ENCODE assay signal across 8 mouse cellular contexts in genomic region chr3:122246406-122246805, GRCm38 (mm10). TPM values are rescaled to one million over a fixed set of nuclear protein-coding genes. Genes with fewer than 3 reads are reported as not detected.
DNase-seq lines count a peak whose midpoint lies in the region; ATAC-seq and TF ChIP-seq lines count a peak whose summit lies in the region.

No protein-coding gene starts in this region.

- no peaks in the 10 kb centered on the region for H3K9me3 ChIP-seq in heart, embryonic 13.5 days
- no peaks in the 10 kb centered on the region for H3K9me3 ChIP-seq in MEL (replicated peaks; ENCODE audit: insufficient read depth, low read length)
- no peaks in the 10 kb centered on the region for H3K9me3 ChIP-seq in hindbrain, embryonic 10.5 days

- TF ChIP-seq EP300 in MEL (IDR thresholded peaks at IDR 0.05; ENCODE audit: low read depth in 1 of 2, low read length in 2 of 2): no peak

- peak overlapping the region; percentile 96 for H3K9ac ChIP-seq in heart, embryonic 13.5 days
- H3K9ac ChIP-seq in MEL (ENCODE audit: control insufficient read depth, low read depth, low read length, poor library complexity, severe bottlenecking): peak overlapping the region; percentile 89

- no peaks in the 10 kb centered on the region for H3K27me3 ChIP-seq in heart, embryonic 13.5 days (replicated peaks)
- H3K27me3 ChIP-seq in MEL (ENCODE audit: control insufficient read depth in 1 of 2, insufficient read depth in 2 of 2, low read length in 2 of 2): no peaks in the 10 kb centered on the region
- H3K27me3 ChIP-seq in hindbrain, embryonic 10.5 days (ENCODE audit: insufficient read depth, poor library complexity, severe bottlenecking): no peaks in the 10 kb centered on the region

- intact Hi-C loops in heart, postnatal 36 days (cut with DNase I): loop anchor here (2.0 to 10.0 kb wide), 4 partner anchors 26 to 429 kb away; partner anchors contain the start of genes Abcd3 and Arhgap29

- H3K4me3 ChIP-seq in heart, embryonic 13.5 days: peak overlapping the region; percentile 96
- H3K4me3 ChIP-seq in MEL (ENCODE audit: control insufficient read depth in 1 of 2, insufficient read depth in 1 of 2, low read depth in 2 of 2, low read length in 2 of 2): peak overlapping the region; percentile 79 to 99
- peak overlapping the region; percentile 93 for H3K4me3 ChIP-seq in hindbrain, embryonic 10.5 days
- peak overlapping the region; percentile 43 for H3K4me3 ChIP-seq in macrophage (ENCODE audit: inconsistent target)

- H3K79me2 ChIP-seq in MEL (ENCODE audit: control insufficient read depth, insufficient read depth, low read length, poor library complexity) (peaks cover 53% of the 10 kb centered on the region), macrophage (ENCODE audit: inconsistent target) (peaks cover 52% of the 10 kb centered on the region)

- no peak for TF ChIP-seq CTCF in MEL (IDR thresholded peaks at IDR 0.05 in 2 of 3, conservative IDR thresholded peaks at IDR 0.05 in 1 of 3; ENCODE audit: control insufficient read depth in 1 of 3, insufficient read depth in 1 of 3, low read depth in 2 of 3, low read length in 3 of 3, poor library complexity in 1 of 3, severe bottlenecking in 1 of 3)

- DNase-seq in heart, postnatal 36 days: no peak
- peak; percentile 52 for DNase-seq in MEL (ENCODE audit: low read depth, low spot score)
- peak; percentile 13 for DNase-seq in hindbrain, embryonic 10.5 days (ENCODE audit: low spot score)
- DNase-seq in adrenal gland, postnatal 14 days: no peak
- no peak for DNase-seq in right cerebral cortex, adult 2 months (ENCODE audit: low spot score in 2 of 2)
- no peak for DNase-seq in layer of hippocampus, adult 9-11 months

- H3K4me1 ChIP-seq in heart, embryonic 13.5 days: peaks cover 31% of the 10 kb centered on the region
- peaks cover 12 to 27% of the 10 kb centered on the region in 2 experiments for H3K4me1 ChIP-seq in MEL (ENCODE audit: control insufficient read depth in 1 of 2, insufficient read depth in 2 of 2, low read length in 2 of 2)
- peaks cover 37% of the 10 kb centered on the region for H3K4me1 ChIP-seq in hindbrain, embryonic 10.5 days (replicated peaks)

- no peak for ATAC-seq in heart, embryonic 13.5 days (ENCODE audit: extremely low read depth, insufficient number of reproducible peaks, low FRiP score, low TSS enrichment)

- no peak for TF ChIP-seq POLR2A in MEL (IDR thresholded peaks at IDR 0.05; ENCODE audit: control insufficient read depth in 1 of 2, insufficient read depth in 1 of 2, low read depth in 1 of 2, low read length in 2 of 2, poor library complexity in 1 of 2)

- TF ChIP-seq RAD21 in MEL (IDR thresholded peaks at IDR 0.05; ENCODE audit: low read depth, low read length): no peak

- WGBS in heart, embryonic 13.5 days: 27% methylated on average over 6 of the region's 6 CpGs
- WGBS in hindbrain, embryonic 10.5 days: 30% methylated on average over 6 of the region's 6 CpGs
- 28% methylated on average over 6 of the region's 6 CpGs for WGBS in macrophage (ENCODE audit: missing documents)

- H3K4me2 ChIP-seq in heart, embryonic 13.5 days: peak overlapping the region; percentile 79

- H3K36me3 ChIP-seq in heart, embryonic 13.5 days: peaks cover 5% of the 10 kb centered on the region; the same call in 1 of the 2 replicates
- H3K36me3 ChIP-seq in MEL (ENCODE audit: control insufficient read depth in 1 of 2, insufficient read depth in 2 of 2, low read length in 2 of 2) (peaks cover 6 to 42% of the 10 kb centered on the region in 2 experiments), macrophage (ENCODE audit: inconsistent target) (no peaks in the 10 kb centered on the region)
- H3K36me3 ChIP-seq in hindbrain, embryonic 10.5 days: no peaks in the 10 kb centered on the region

- H3K27ac ChIP-seq in heart, embryonic 13.5 days (replicated peaks): peak overlapping the region; percentile 95
- peak overlapping the region; percentile 70 for H3K27ac ChIP-seq in MEL (ENCODE audit: control insufficient read depth, low read depth, low read length)
- peak overlapping the region; percentile 94 for H3K27ac ChIP-seq in hindbrain, embryonic 10.5 days
- H3K27ac ChIP-seq in macrophage: no peak overlapping the region

TF ChIP-seq in MEL, 35 proteins besides CTCF, POLR2A, EP300 and RAD21:
- TF ChIP-seq NELFE (IDR thresholded peaks at IDR 0.05; ENCODE audit: low read depth, low read length): no peak
- no peak for TF ChIP-seq MAZ (IDR thresholded peaks at IDR 0.05; ENCODE audit: low read depth, low read length)
- no peak for TF ChIP-seq CHD1 (IDR thresholded peaks at IDR 0.05; ENCODE audit: low read depth, low read length)
- no peak for TF ChIP-seq MYB (IDR thresholded peaks at IDR 0.05; ENCODE audit: low read depth, low read length)

RNA-seq across cellular contexts. Expression of gene Gclm, which starts 1.0 kb away (rescaled TPM):
- polyA plus RNA-seq in heart, embryonic 13.5 days (2015; fragmentation: Nextera tagmentation; extraction: Ambion mirVana): 80.1 and 90.0 TPM in 2 replicates
- total RNA-seq in heart, postnatal 36 days (2021): 10 to 100 TPM; 56.9 to 74.7 TPM
- total RNA-seq in MEL (2012; rRNA removed): 121 and 123 TPM in 2 replicates
- polyA plus RNA-seq in MEL (2012; ENCODE audit: insufficient read depth in 1 of 2, insufficient read length in 2 of 2, low read depth in 1 of 2, low replicate concordance in 2 of 2, missing spikeins in 1 of 2): 100 to 1,000 TPM; 174 to 334 TPM
- 44.3 and 51.2 TPM in 2 replicates for polyA plus RNA-seq in hindbrain, embryonic 10.5 days (2016; fragmentation: Nextera tagmentation; extraction: Ambion mirVana)
- 10 to 100 TPM in 16 of 26 experiments, 1 to 10 TPM in 10; 2.8 to 24.8 (median 12.1) TPM for total RNA-seq in macrophage (2018; cell fraction: chromatin; rRNA removed)
- total RNA-seq in macrophage (2018; cell fraction: cytosol; rRNA removed): 10 to 100 TPM; 24.6 to 64.3 (median 39.6) TPM
- 10 to 100 TPM in 18 of 26 experiments, 1 to 10 TPM in 8; 6.8 to 34.7 (median 13.1) TPM for total RNA-seq in macrophage (2018; cell fraction: nucleus; rRNA removed)
- 50.5 to 96.3 TPM (median 94.0 TPM) in 3 replicates for polyA plus RNA-seq in macrophage (2018)
- 60.8 and 92.3 TPM in 2 replicates for total RNA-seq in adrenal gland, postnatal 14 days (2021)

RNA-seq across cellular contexts. Expression of gene Dnttip2, which starts 27.8 kb away (rescaled TPM):
- 44.5 and 45.0 TPM in 2 replicates for polyA plus RNA-seq in heart, embryonic 13.5 days (2015; fragmentation: Nextera tagmentation; extraction: Ambion mirVana)
- 10 to 100 TPM; 27.7 to 29.3 TPM for total RNA-seq in heart, postnatal 36 days (2021)
- 70.6 and 84.4 TPM in 2 replicates for total RNA-seq in MEL (2012; rRNA removed)
- polyA plus RNA-seq in MEL (2012; ENCODE audit: insufficient read depth in 1 of 2, insufficient read length in 2 of 2, low read depth in 1 of 2, low replicate concordance in 2 of 2, missing spikeins in 1 of 2) (10 to 100 TPM in 1 of 2 experiments, not detected in 1; 90.5 TPM), macrophage (2018) (38.3 to 104 TPM (median 55.9 TPM) in 3 replicates)
- polyA plus RNA-seq in hindbrain, embryonic 10.5 days (2016; fragmentation: Nextera tagmentation; extraction: Ambion mirVana): 65.0 and 83.1 TPM in 2 replicates
- total RNA-seq in macrophage (2018; cell fraction: chromatin; rRNA removed): 10 to 100 TPM; 16.9 to 53.6 (median 37.1) TPM
- 10 to 100 TPM; 36.9 to 55.2 (median 45.4) TPM for total RNA-seq in macrophage (2018; cell fraction: cytosol; rRNA removed)
- 10 to 100 TPM; 17.4 to 56.9 (median 32.3) TPM for total RNA-seq in macrophage (2018; cell fraction: nucleus; rRNA removed)
- total RNA-seq in adrenal gland, postnatal 14 days (2021): 42.9 and 44.7 TPM in 2 replicates

RNA-seq across cellular contexts. Expression of gene Bcar3, which starts 47.5 kb away (rescaled TPM):
- polyA plus RNA-seq in heart, embryonic 13.5 days (2015; fragmentation: Nextera tagmentation; extraction: Ambion mirVana): 3.6 and 4.8 TPM in 2 replicates
- total RNA-seq in heart, postnatal 36 days (2021): 1 to 10 TPM; 6.3 to 8.2 TPM
- total RNA-seq in MEL (2012; rRNA removed): not detected in 2 replicates
- polyA plus RNA-seq in MEL (2012; ENCODE audit: insufficient read depth in 1 of 2, insufficient read length in 2 of 2, low read depth in 1 of 2, low replicate concordance in 2 of 2, missing spikeins in 1 of 2): not detected
- 10.5 and 11.8 TPM in 2 replicates for polyA plus RNA-seq in hindbrain, embryonic 10.5 days (2016; fragmentation: Nextera tagmentation; extraction: Ambion mirVana)
- 100 to 1,000 TPM in 2 of 26 experiments, 10 to 100 TPM in 21, 1 to 10 TPM in 3; 4.7 to 142 (median 36.0) TPM for total RNA-seq in macrophage (2018; cell fraction: chromatin; rRNA removed)
- total RNA-seq in macrophage (2018; cell fraction: cytosol; rRNA removed): 10 to 100 TPM in 13 of 26 experiments, 1 to 10 TPM in 13; 3.0 to 22.1 (median 10.7) TPM
- 10 to 100 TPM in 21 of 26 experiments, 1 to 10 TPM in 5; 3.0 to 91.9 (median 22.5) TPM for total RNA-seq in macrophage (2018; cell fraction: nucleus; rRNA removed)
- polyA plus RNA-seq in macrophage (2018): 10.7 to 31.8 TPM (median 14.2 TPM) in 3 replicates
- 51.4 and 55.5 TPM in 2 replicates for total RNA-seq in adrenal gland, postnatal 14 days (2021)

Comparison
In these comparisons a context has a peak if more than half of its experiments do, and no peak if none do; other contexts are left out.
1. H3K4me3 ChIP-seq: peak in every context shown above with its lines; median percentile 96 in heart, embryonic 13.5 days; 93 in hindbrain, embryonic 10.5 days; 89 in MEL; 43 in macrophage.
2. DNase-seq: peak in MEL (single experiment) and hindbrain, embryonic 10.5 days (single experiment); none in heart, postnatal 36 days (0 of 2), adrenal gland, postnatal 14 days (single experiment), right cerebral cortex, adult 2 months (0 of 2) and layer of hippocampus, adult 9-11 months (single experiment).